8 mouse cellular contexts compared by ENCODE assay signal in genomic region chr4:82512335-82512734, GRCm38 (mm10).
A peak's percentile ranks its signal among the peaks of the same experiment; 100 is the strongest.
DNase-seq lines count a peak whose midpoint lies in the region; ATAC-seq lines count a peak whose summit lies in the region.

No protein-coding gene starts in this region.

- peak; percentile 44 for DNase-seq in embryo, embryonic 11 days
- peak; percentile 93 for DNase-seq in midbrain, embryonic 11.5 days (ENCODE audit: low spot score, missing footprints)
- DNase-seq in urinary bladder, adult 2 months (ENCODE audit: low spot score) = no peak
- DNase-seq in layer of hippocampus, adult 8-10 months (ENCODE audit: low spot score in 2 of 2) = no peak
- DNase-seq in frontal cortex, postnatal 10 days (ENCODE audit: low spot score in 2 of 2) = no peak

- H3K36me3 ChIP-seq in erythroblast, embryonic 14.5 days (ENCODE audit: control insufficient read depth) = no peaks in the 10 kb centered on the region
- H3K36me3 ChIP-seq in hindbrain, embryonic 15.5 days = no peaks in the 10 kb centered on the region
- no peaks in the 10 kb centered on the region for H3K36me3 ChIP-seq in midbrain, embryonic 11.5 days (ENCODE audit: control insufficient read depth, insufficient read depth, low read length)

- peak overlapping the region; percentile 100 for H3K4me2 ChIP-seq in hindbrain, embryonic 15.5 days
- H3K4me2 ChIP-seq in midbrain, embryonic 11.5 days = peak overlapping the region; percentile 80

- H3K9me3 ChIP-seq in erythroblast, embryonic 14.5 days (ENCODE audit: control insufficient read depth, low read length) = peaks cover 5% of the 10 kb centered on the region
- H3K9me3 ChIP-seq in hindbrain, embryonic 15.5 days = no peaks in the 10 kb centered on the region
- H3K9me3 ChIP-seq in midbrain, embryonic 11.5 days (ENCODE audit: control insufficient read depth, low read length) = no peaks in the 10 kb centered on the region

- H3K27me3 ChIP-seq in erythroblast, embryonic 14.5 days (ENCODE audit: control insufficient read depth) = peaks cover 69% of the 10 kb centered on the region
- 0 out of 2 replicates have a peak, but pooled peaks cover 8% of the 10 kb centered on the region for H3K27me3 ChIP-seq in hindbrain, embryonic 15.5 days
- no peaks in the 10 kb centered on the region for H3K27me3 ChIP-seq in midbrain, embryonic 11.5 days (ENCODE audit: control insufficient read depth, insufficient read depth, low read length)

- peak overlapping the region; percentile 59 for H3K4me3 ChIP-seq in erythroblast, embryonic 14.5 days (replicated peaks)
- peak overlapping the region; percentile 58 for H3K4me3 ChIP-seq in hindbrain, embryonic 15.5 days
- peak overlapping the region; percentile 38 for H3K4me3 ChIP-seq in midbrain, embryonic 11.5 days (ENCODE audit: low read depth, low read length)

- H3K27ac ChIP-seq in hindbrain, embryonic 15.5 days (replicated peaks) = peak overlapping the region; percentile 82
- H3K27ac ChIP-seq in midbrain, embryonic 11.5 days (ENCODE audit: low read depth, low read length) = peak overlapping the region; percentile 82

- peak overlapping the region; percentile 50 for H3K9ac ChIP-seq in hindbrain, embryonic 15.5 days
- peak overlapping the region; percentile 73 for H3K9ac ChIP-seq in midbrain, embryonic 11.5 days (ENCODE audit: low read length)

- peaks cover 11% of the 10 kb centered on the region for H3K4me1 ChIP-seq in erythroblast, embryonic 14.5 days (ENCODE audit: control insufficient read depth)
- peaks cover 22% of the 10 kb centered on the region for H3K4me1 ChIP-seq in hindbrain, embryonic 15.5 days (replicated peaks)
- H3K4me1 ChIP-seq in midbrain, embryonic 11.5 days (ENCODE audit: control insufficient read depth, insufficient read depth, low read length) = peaks cover 45% of the 10 kb centered on the region

- WGBS in hindbrain, embryonic 15.5 days = under 1% methylated on average over 13 of the region's 13 CpGs
- WGBS in midbrain, embryonic 11.5 days = 2% methylated on average over 13 of the region's 13 CpGs

- no peak for ATAC-seq in erythroblast, adult 5-6 weeks (replicated peaks; ENCODE audit: low FRiP score, poor library complexity, severe bottlenecking)
- no peak for ATAC-seq in hindbrain, embryonic 15.5 days (ENCODE audit: low FRiP score, low read depth)
- no peak for ATAC-seq in midbrain, embryonic 11.5 days (ENCODE audit: low FRiP score)

Comparison
In these comparisons a context has a peak if more than half of its experiments do, and no peak if none do; other contexts are left out.
1. DNase-seq: peak in embryo, embryonic 11 days (single experiment) and midbrain, embryonic 11.5 days (single experiment); none in urinary bladder, adult 2 months (single experiment), layer of hippocampus, adult 8-10 months (0 of 2) and frontal cortex, postnatal 10 days (0 of 2).
2. Peak in every context shown above with its lines, with median percentiles within 50 percentile points of each other: H3K4me3 ChIP-seq.